ENCODE assay signal across 17 mouse cellular contexts in the genomic region with DNA sequence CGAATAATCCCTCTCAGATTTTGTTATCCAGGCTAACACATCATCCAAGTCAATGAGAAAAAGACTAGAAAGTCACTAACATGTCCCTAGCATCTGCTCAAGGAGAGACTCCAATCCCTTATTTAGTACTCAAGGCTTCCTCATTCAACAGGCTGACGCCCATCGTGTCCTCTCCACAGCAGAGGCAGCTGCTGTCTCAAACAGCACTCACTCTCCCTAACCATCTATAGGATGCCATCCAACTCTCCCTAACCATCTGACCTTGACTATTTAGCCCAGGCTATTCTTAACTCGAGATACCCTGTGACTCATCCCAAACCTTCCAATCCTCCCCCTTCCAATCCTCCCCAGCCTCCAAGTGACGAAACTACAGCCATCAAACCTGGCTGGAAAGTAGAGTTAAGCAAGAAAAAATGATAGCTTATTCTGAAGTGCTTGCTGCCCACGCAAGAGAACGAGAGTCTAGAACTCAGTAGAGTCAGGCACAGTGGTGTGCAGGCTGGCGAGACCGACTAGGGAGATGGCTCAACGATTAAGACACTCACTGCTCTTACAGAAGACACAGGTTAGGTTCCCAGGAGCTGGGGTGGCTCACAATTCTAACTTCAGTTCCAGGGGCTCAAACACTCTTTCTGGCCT.
"Had no signal": no experiment of that assay in that cellular context is flagged by ENCODE, and none has a peak within 500 bp of the region (broad histone marks: within the 10 kb centered on the region; RNA-seq: fewer than 3 reads in every experiment).

No protein-coding gene starts in this region.

- ATAC-seq: midbrain, embryonic 13.5 days; midbrain, embryonic 15.5 days had no signal

- DNase-seq: lung, adult 18-20 months; lung, embryonic 14.5 days; lung, postnatal 10 days; lung, postnatal 4 days; retina, postnatal 1 day; right cerebral cortex, postnatal 25 days; right cerebral cortex, postnatal 4 days; spleen, adult 18-20 months; thymus, adult 18-20 months; thymus, postnatal 14 days; thymus, postnatal 36 days had no signal

- H3K27ac ChIP-seq: liver, embryonic 15.5 days; midbrain, embryonic 13.5 days; midbrain, embryonic 15.5 days; neural tube, embryonic 13.5 days; neural tube, embryonic 15.5 days had no signal

- H3K4me2 ChIP-seq: liver, embryonic 15.5 days; lung, embryonic 14.5 days; midbrain, embryonic 11.5 days; midbrain, embryonic 13.5 days; midbrain, embryonic 15.5 days; neural tube, embryonic 13.5 days; neural tube, embryonic 15.5 days had no signal

- H3K4me3 ChIP-seq: liver, embryonic 15.5 days; midbrain, embryonic 13.5 days; midbrain, embryonic 15.5 days; neural tube, embryonic 13.5 days; neural tube, embryonic 15.5 days had no signal

- H3K4me1 ChIP-seq: liver, embryonic 15.5 days; midbrain, embryonic 13.5 days; midbrain, embryonic 15.5 days; neural tube, embryonic 13.5 days; neural tube, embryonic 15.5 days had no signal

- H3K9me3 ChIP-seq: liver, embryonic 15.5 days; midbrain, embryonic 13.5 days; midbrain, embryonic 15.5 days; neural tube, embryonic 13.5 days; neural tube, embryonic 15.5 days had no signal

- H3K27me3 ChIP-seq: liver, embryonic 15.5 days; midbrain, embryonic 13.5 days; midbrain, embryonic 15.5 days; neural tube, embryonic 13.5 days; neural tube, embryonic 15.5 days had no signal
